Mouse (Mus musculus): Measurements from ENCODE around the gene Gm10184. TPM values are rescaled to one million over a fixed set of nuclear protein-coding genes. Genes with fewer than 3 reads are reported as not detected.

The Gm10184 gene
- 1 to 10 TPM; 6.1 to 7.5 TPM for total RNA-seq (2023)

DNA sequence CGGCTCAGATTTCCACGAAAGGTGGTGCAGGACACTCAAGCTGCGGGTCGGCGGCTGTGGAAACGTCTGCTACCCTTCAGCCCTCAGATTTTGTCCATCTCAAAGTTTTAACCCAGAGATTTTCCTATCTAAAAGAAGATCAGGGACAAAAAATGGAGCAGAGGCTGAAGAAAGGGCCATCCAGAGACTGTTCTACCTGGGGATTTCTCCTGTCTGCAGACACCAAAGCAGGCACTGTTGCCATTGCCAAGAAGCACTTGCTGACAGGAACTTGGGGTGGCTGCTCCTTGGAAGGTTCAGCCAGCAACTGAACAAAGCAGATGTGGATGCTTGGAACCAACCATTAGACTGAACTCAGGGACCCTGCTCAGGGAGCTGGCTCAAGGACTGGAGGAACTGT, at the start of gene Gm10184:
Gm10184 (minus strand) TSS at position 101 of the 400 bp plus-strand sequence.

